Mouse (Mus musculus) adrenal gland, adult 18-20 months (tissue): ENCODE results near the gene Gm13285. TPM values are rescaled to one million over a fixed set of nuclear protein-coding genes. Genes with fewer than 3 reads are reported as not detected.
A peak's percentile ranks its signal among the peaks of the same experiment; 100 is the strongest.
"Not testable (repeated sequence)": the region's sequence is repeated elsewhere in the genome, so short reads cannot be mapped to it uniquely, and the experiment has no call there.

Experiments
- DNase-seq, 2 experiments: peaks; one replicate each; pipeline ENCODE4 v3.0.0; 2021 to 2022; ENCODE audit warnings: low spot score in 2 of 2
- total RNA-seq, 2 experiments: library from RNA; stranded (reverse); gene quantifications; 1 replicate in 1 of 2; 2 replicates in 1 of 2; pipeline ENCODE4 v1.2.3; 2021

Gm13285 gene
- total RNA-seq, 2 experiments from 2014 or later: not detected

GRCm38 (mm10) chr4:88793936-88794675 is 5.4 kb upstream of the Gm13285 start, which contains the start of gene Gm13275:
Gm13275 (plus strand) TSS chr4:88794487.
- peak; percentile 66 to 79 for DNase-seq

GRCm38 (mm10) chr4:88797097-88797496 is 2.4 kb upstream of the Gm13285 start, which contains the start of gene Gm13279:
Gm13279 (plus strand) TSS chr4:88797397.
- not testable (repeated sequence) for DNase-seq

GRCm38 (mm10) chr4:88802954-88803353 is 3.5 kb downstream of the Gm13285 start, which contains the start of gene Gm13287:
Gm13287 (plus strand) TSS chr4:88803254.
- DNase-seq: not testable (repeated sequence)

- not testable (repeated sequence) for DNase-seq
Measured at GRCm38 (mm10) chr4:88805231-88805630, 5.8 kb downstream of the Gm13285 start, which contains the start of gene Gm13288. Gm13288 (plus strand) TSS chr4:88805531.

GRCm38 (mm10) chr4:88805761-88806160 is 6.3 kb downstream of the Gm13285 start:
- DNase-seq: peak; percentile 19 to 30

GRCm38 (mm10) chr4:88815928-88816327 is 16.5 kb downstream of the Gm13285 start, which contains the start of gene Ifna7:
Ifna7 (plus strand) TSS chr4:88816228.
- no peak for DNase-seq

- no peak for DNase-seq
Measured at GRCm38 (mm10) chr4:88819659-88820058, 20.2 kb downstream of the Gm13285 start, which contains the start of gene Ifna11. Ifna11 (plus strand) TSS chr4:88819959.

GRCm38 (mm10) chr4:88822995-88823394 is 23.5 kb downstream of the Gm13285 start:
- no peak for DNase-seq

- DNase-seq: not testable (repeated sequence)
Measured at GRCm38 (mm10) chr4:88827116-88827515, 27.7 kb downstream of the Gm13285 start, which contains the start of gene Ifna6. Ifna6 (plus strand) TSS chr4:88827416.

GRCm38 (mm10) chr4:88830523-88830922 is 31.1 kb downstream of the Gm13285 start:
- peak in 1 of 2 experiments; percentile 21 for DNase-seq

GRCm38 (mm10) chr4:88835225-88835624 is 35.8 kb downstream of the Gm13285 start, which contains the start of gene Ifna5:
Ifna5 (plus strand) TSS chr4:88835525.
- not testable (repeated sequence) for DNase-seq

GRCm38 (mm10) chr4:88838828-88839227 is 39.4 kb downstream of the Gm13285 start:
- DNase-seq: no peak

GRCm38 (mm10) chr4:88840058-88840457 is 40.6 kb downstream of the Gm13285 start:
- DNase-seq: no peak

- DNase-seq: no peak
Measured at GRCm38 (mm10) chr4:88841438-88841911, 42.0 kb downstream of the Gm13285 start, which contains the start of gene Ifna4. Ifna4 (plus strand) TSS chr4:88841861.

- no peak for DNase-seq
Measured at GRCm38 (mm10) chr4:88845334-88845733, 45.9 kb downstream of the Gm13285 start.

GRCm38 (mm10) chr4:88849698-88850097 is 50.2 kb downstream of the Gm13285 start, which contains the start of gene Ifna1:
Ifna1 (plus strand) TSS chr4:88850087.
- no peak for DNase-seq

Other genes with a start within 250 kb of the Gm13285 start
- gene Ifna15, start 241.4 kb upstream of the Gm13285 start, total RNA-seq: not detected
- gene Ifna14, start 227.9 kb upstream of the Gm13285 start, total RNA-seq: not detected
- gene Ifna9, start 207.3 kb upstream of the Gm13285 start, total RNA-seq: not detected
- gene Ifna12, start 196.3 kb upstream of the Gm13285 start, total RNA-seq: not detected
- gene C87499, start 165.3 kb upstream of the Gm13285 start, total RNA-seq: not detected
- gene Ifna13, start 155.2 kb upstream of the Gm13285 start, total RNA-seq: not detected
- not detected for gene Ifna16, start 122.7 kb upstream of the Gm13285 start, total RNA-seq
- not detected for gene Ifna2, start 115.8 kb upstream of the Gm13285 start, total RNA-seq
- not detected for gene Ifnab, start 108.3 kb upstream of the Gm13285 start, total RNA-seq
- gene Gm26566, start 77.9 kb upstream of the Gm13285 start, total RNA-seq: under 1 TPM in 1 of 2 experiments, not detected in 1; 0.40 TPM
- gene Klhl9, start 77.2 kb upstream of the Gm13285 start, total RNA-seq: 10 to 100 TPM; 77.8 to 85.0 TPM
- not detected for gene Gm13271, start 44.8 kb upstream of the Gm13285 start, total RNA-seq
- gene Gm13283, start 39.5 kb upstream of the Gm13285 start, total RNA-seq: not detected
- gene Gm13290, start 25.8 kb upstream of the Gm13285 start, total RNA-seq: not detected
- gene Gm13289, start 22.7 kb upstream of the Gm13285 start, total RNA-seq: not detected
- gene Gm13272, start 19.8 kb upstream of the Gm13285 start, total RNA-seq: not detected
- gene Ifnz, start 17.5 kb upstream of the Gm13285 start, total RNA-seq: not detected
- not detected for gene Gm13276, start 14.0 kb upstream of the Gm13285 start, total RNA-seq
- not detected for gene Gm13277, start 11.0 kb upstream of the Gm13285 start, total RNA-seq
- gene Gm13278, start 8.1 kb upstream of the Gm13285 start, total RNA-seq: not detected
- not detected for gene Gm13275, start 5.2 kb upstream of the Gm13285 start, total RNA-seq
- gene Gm13279, start 2.3 kb upstream of the Gm13285 start, total RNA-seq: not detected
- gene Gm13287, start 3.6 kb downstream of the Gm13285 start, total RNA-seq: not detected
- not detected for gene Gm13288, start 5.9 kb downstream of the Gm13285 start, total RNA-seq
- gene Ifna7, start 16.6 kb downstream of the Gm13285 start, total RNA-seq: not detected
- not detected for gene Ifna11, start 20.3 kb downstream of the Gm13285 start, total RNA-seq
- gene Ifna6, start 27.8 kb downstream of the Gm13285 start, total RNA-seq: not detected
- gene Ifna5, start 35.9 kb downstream of the Gm13285 start, total RNA-seq: not detected
- gene Ifna4, start 42.2 kb downstream of the Gm13285 start, total RNA-seq: not detected
- gene Ifna1, start 50.4 kb downstream of the Gm13285 start, total RNA-seq: not detected
- not detected for gene Ifne, start 80.5 kb downstream of the Gm13285 start, total RNA-seq